Mouse (Mus musculus): ENCODE data around the gene Foxred1. TPM values are rescaled to one million over a fixed set of nuclear protein-coding genes. Genes with fewer than 3 reads are reported as not detected.

The Foxred1 gene
- polyA plus RNA-seq, 1 experiment from 2014 or later = 35.5 TPM

DNA sequence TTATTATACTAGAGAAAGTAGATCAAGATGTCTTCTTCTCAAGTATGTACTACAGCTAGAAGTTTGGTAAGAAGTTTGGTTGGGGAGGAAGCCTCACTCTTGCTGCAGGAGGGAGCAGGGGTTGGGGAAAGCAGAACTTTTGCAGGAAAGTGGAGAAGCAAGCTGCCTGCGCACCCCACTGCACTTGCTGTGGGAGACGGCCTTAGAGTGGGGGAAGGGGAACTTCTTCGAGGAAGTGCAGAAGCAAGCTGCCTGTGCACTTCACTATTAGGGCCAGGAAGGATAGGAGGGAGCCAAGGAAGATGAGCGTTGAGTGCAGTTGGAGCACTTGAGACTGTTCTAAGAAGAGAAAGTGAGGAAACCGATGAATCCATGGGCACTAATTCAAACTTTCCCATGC is 27.5 kb downstream of the Foxred1 start:
- WGBS = 70% methylated on average over 5 of the region's 5 CpGs
- H3K9me3 ChIP-seq (ENCODE audit: control insufficient read depth, low read depth, low read length) = no peaks in the 10 kb centered on the region
- H3K36me3 ChIP-seq (ENCODE audit: control insufficient read depth, insufficient read depth, low read length) = peaks cover 2% of the 10 kb centered on the region; the same call in 1 of the 2 replicates
- H3K9ac ChIP-seq (replicated peaks; ENCODE audit: low read depth, low read length) = no peak overlapping the region
- H3K4me2 ChIP-seq (replicated peaks; ENCODE audit: low read depth, low read length) = no peak overlapping the region
- H3K27me3 ChIP-seq (ENCODE audit: control insufficient read depth, insufficient read depth, low read length) = no peaks in the 10 kb centered on the region
- ATAC-seq (ENCODE audit: insufficient number of reproducible peaks, insufficient read depth, low FRiP score, low read depth) = no peak
- H3K27ac ChIP-seq (ENCODE audit: low read length) = no peak overlapping the region
- H3K4me3 ChIP-seq (ENCODE audit: low read depth, low read length) = no peak overlapping the region
- no peaks in the 10 kb centered on the region for H3K4me1 ChIP-seq (ENCODE audit: control insufficient read depth, insufficient read depth, low read length)

DNA sequence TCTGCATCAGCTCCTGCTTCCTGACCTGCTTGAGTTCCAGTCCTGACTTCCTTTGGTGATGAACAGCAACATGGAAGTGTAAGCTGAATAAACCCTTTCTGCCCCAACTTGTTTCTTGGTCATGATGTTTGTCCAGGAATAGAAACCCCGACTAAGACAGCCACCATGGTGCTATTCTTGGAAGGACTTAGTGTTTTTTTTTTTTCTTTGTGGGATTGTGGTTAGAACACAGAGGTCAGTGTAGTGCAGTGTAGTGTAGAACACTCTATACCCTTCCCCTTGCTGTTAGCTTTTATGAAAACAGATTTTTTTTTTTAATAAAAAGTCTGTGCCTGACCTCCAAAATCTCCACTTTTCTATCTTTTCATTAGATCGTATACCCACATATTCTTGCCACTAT is 28.0 kb downstream of the Foxred1 start:
- H3K9me3 ChIP-seq (ENCODE audit: control insufficient read depth, low read depth, low read length) = no peaks in the 10 kb centered on the region
- H3K4me2 ChIP-seq (replicated peaks; ENCODE audit: low read depth, low read length) = no peak overlapping the region
- H3K27me3 ChIP-seq (ENCODE audit: control insufficient read depth, insufficient read depth, low read length) = no peaks in the 10 kb centered on the region
- WGBS = 85% methylated on average over 2 of the region's 2 CpGs
- H3K9ac ChIP-seq (replicated peaks; ENCODE audit: low read depth, low read length) = no peak overlapping the region
- H3K4me3 ChIP-seq (ENCODE audit: low read depth, low read length) = no peak overlapping the region
- ATAC-seq (ENCODE audit: insufficient number of reproducible peaks, insufficient read depth, low FRiP score, low read depth) = no peak
- no peaks in the 10 kb centered on the region for H3K4me1 ChIP-seq (ENCODE audit: control insufficient read depth, insufficient read depth, low read length)
- no peaks in the 10 kb centered on the region; the same call in 1 of the 2 replicates for H3K36me3 ChIP-seq (ENCODE audit: control insufficient read depth, insufficient read depth, low read length)
- no peak overlapping the region for H3K27ac ChIP-seq (ENCODE audit: low read length)

DNA sequence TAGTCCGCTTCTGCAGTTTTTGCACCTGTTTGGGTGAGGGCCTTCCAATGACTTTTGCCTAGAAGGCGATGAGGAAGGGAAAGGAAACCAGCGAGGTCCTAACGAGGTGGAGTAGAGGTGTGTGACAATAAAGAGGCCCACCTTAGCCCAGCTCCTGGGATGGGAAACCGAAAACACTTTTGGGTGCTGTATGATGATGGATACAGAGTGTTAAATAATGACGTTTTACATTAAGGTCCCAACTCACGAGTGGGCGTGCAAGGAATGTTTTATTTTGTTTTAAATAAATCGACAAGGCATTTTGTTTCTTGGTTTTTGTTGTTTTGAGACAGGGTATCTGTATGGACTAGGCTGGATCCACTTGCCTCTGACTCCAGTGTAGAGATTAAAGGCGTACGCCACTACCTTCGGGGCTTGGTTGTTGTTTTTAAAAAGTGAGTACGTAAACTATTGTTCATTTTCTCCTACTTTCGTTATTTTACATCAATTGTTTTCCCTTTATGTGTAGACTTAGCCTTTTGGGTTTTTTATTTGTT is 34.7 kb downstream of the Foxred1 start:
- no peaks in the 10 kb centered on the region for H3K9me3 ChIP-seq (ENCODE audit: control insufficient read depth, low read depth, low read length)
- no peaks in the 10 kb centered on the region for H3K27me3 ChIP-seq (ENCODE audit: control insufficient read depth, insufficient read depth, low read length)
- peak overlapping the region; percentile 85 for H3K4me2 ChIP-seq (replicated peaks; ENCODE audit: low read depth, low read length)
- H3K36me3 ChIP-seq (ENCODE audit: control insufficient read depth, insufficient read depth, low read length) = no peaks in the 10 kb centered on the region
- 46% methylated on average over 14 of the region's 14 CpGs for WGBS
- no peak overlapping the region for H3K9ac ChIP-seq (replicated peaks; ENCODE audit: low read depth, low read length)
- no peaks in the 10 kb centered on the region; the same call in 1 of the 2 replicates for H3K4me1 ChIP-seq (ENCODE audit: control insufficient read depth, insufficient read depth, low read length)
- no peak overlapping the region for H3K27ac ChIP-seq (ENCODE audit: low read length)
- H3K4me3 ChIP-seq (ENCODE audit: low read depth, low read length) = peak overlapping the region; percentile 53
- no peak for ATAC-seq (ENCODE audit: insufficient number of reproducible peaks, insufficient read depth, low FRiP score, low read depth)

DNA sequence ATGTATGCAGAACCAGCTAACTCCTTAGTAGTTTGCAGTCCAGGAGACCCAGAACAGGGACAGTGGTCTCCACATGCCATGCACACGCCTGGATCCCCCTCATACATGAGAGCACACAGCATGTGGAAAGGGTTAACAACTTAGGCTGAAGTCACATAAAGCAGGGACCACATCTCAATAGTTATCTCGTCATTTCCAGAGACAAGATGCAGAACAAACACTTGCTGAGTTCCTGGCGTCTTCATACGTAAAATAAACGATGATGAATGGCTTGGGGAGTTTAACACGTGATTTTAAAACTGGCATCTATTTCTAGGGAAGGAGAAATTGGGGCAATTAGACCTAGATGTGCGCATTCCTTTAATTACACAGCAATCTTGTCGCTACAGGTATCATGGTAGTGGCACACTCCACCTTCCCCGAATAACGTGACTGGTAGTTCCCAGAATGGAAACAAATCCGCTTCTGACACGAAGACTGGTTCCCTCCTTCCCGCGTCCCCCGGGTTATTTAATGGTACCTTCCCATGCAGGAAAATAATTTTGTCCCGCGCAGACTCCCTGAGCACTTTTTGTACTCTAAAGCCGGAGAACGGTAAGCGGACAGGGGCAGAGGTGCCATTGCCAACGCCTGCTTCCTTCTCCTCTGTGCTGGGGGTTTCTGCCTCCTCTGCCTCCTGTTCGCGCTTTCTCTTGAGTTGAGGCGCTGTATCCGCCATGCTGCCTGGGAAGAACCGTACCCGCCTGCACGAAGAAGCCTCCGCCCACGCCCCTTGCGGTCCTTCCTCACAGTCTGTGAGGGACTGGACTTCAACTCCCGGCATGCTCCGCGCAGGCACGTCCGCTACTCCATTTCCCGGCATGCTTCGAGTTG is 35.4 kb downstream of the Foxred1 start, which contains the start of gene Dcps:
Gene Dcps, minus strand, starts transcription at position 811 of the 873 bp plus-strand sequence.
- ATAC-seq (ENCODE audit: insufficient number of reproducible peaks, insufficient read depth, low FRiP score, low read depth) = peak; percentile 96
- Histone ChIP-seq H3K9me3 (ENCODE audit: control insufficient read depth, low read depth, low read length) (no peaks in the 10 kb centered on the region), H3K27ac (ENCODE audit: low read length) (peak within 1 kb of the TSS; percentile 84), H3K9ac (replicated peaks; ENCODE audit: low read depth, low read length) (peak within 1 kb of the TSS; percentile 45), H3K4me3 (ENCODE audit: low read depth, low read length) (peak within 1 kb of the TSS; percentile 53), H3K27me3 (ENCODE audit: control insufficient read depth, insufficient read depth, low read length) (no peaks in the 10 kb centered on the region), H3K36me3 (ENCODE audit: control insufficient read depth, insufficient read depth, low read length) (peaks cover 5% of the 10 kb centered on the region; the same call in 1 of the 2 replicates), H3K4me2 (replicated peaks; ENCODE audit: low read depth, low read length) (peak within 1 kb of the TSS; percentile 85), H3K4me1 (ENCODE audit: control insufficient read depth, insufficient read depth, low read length) (no peaks in the 10 kb centered on the region; the same call in 1 of the 2 replicates)
- under 1% methylated on average over 38 of the region's 38 CpGs for WGBS

- no peaks in the 10 kb centered on the region for H3K9me3 ChIP-seq (ENCODE audit: control insufficient read depth, low read depth, low read length)
- H3K4me3 ChIP-seq (ENCODE audit: low read depth, low read length) = no peak overlapping the region
- H3K9ac ChIP-seq (replicated peaks; ENCODE audit: low read depth, low read length) = no peak overlapping the region
- H3K4me1 ChIP-seq (ENCODE audit: control insufficient read depth, insufficient read depth, low read length) = no peaks in the 10 kb centered on the region; the same call in 1 of the 2 replicates
- no peak overlapping the region for H3K27ac ChIP-seq (ENCODE audit: low read length)
- no peaks in the 10 kb centered on the region for H3K27me3 ChIP-seq (ENCODE audit: control insufficient read depth, insufficient read depth, low read length)
- peaks cover 9% of the 10 kb centered on the region; the same call in 1 of the 2 replicates for H3K36me3 ChIP-seq (ENCODE audit: control insufficient read depth, insufficient read depth, low read length)
- ATAC-seq (ENCODE audit: insufficient number of reproducible peaks, insufficient read depth, low FRiP score, low read depth) = no peak
- 73% methylated on average over 1 of the region's 1 CpGs for WGBS
- no peak overlapping the region for H3K4me2 ChIP-seq (replicated peaks; ENCODE audit: low read depth, low read length)
Observed at GRCm38 (mm10) chr9:35173331-35173730, 37.5 kb downstream of the Foxred1 start.

- Histone ChIP-seq H3K4me2 (replicated peaks; ENCODE audit: low read depth, low read length) (no peak overlapping the region), H3K4me3 (ENCODE audit: low read depth, low read length) (no peak overlapping the region), H3K9me3 (ENCODE audit: control insufficient read depth, low read depth, low read length) (no peaks in the 10 kb centered on the region), H3K27ac (ENCODE audit: low read length) (no peak overlapping the region), H3K27me3 (ENCODE audit: control insufficient read depth, insufficient read depth, low read length) (no peaks in the 10 kb centered on the region), H3K36me3 (ENCODE audit: control insufficient read depth, insufficient read depth, low read length) (peaks cover 9% of the 10 kb centered on the region; the same call in 1 of the 2 replicates), H3K4me1 (ENCODE audit: control insufficient read depth, insufficient read depth, low read length) (no peaks in the 10 kb centered on the region; the same call in 1 of the 2 replicates), H3K9ac (replicated peaks; ENCODE audit: low read depth, low read length) (no peak overlapping the region)
- ATAC-seq (ENCODE audit: insufficient number of reproducible peaks, insufficient read depth, low FRiP score, low read depth) = no peak
- 90% methylated on average over 7 of the region's 7 CpGs for WGBS
Observed at GRCm38 (mm10) chr9:35170071-35170470, 40.8 kb downstream of the Foxred1 start.

DNA sequence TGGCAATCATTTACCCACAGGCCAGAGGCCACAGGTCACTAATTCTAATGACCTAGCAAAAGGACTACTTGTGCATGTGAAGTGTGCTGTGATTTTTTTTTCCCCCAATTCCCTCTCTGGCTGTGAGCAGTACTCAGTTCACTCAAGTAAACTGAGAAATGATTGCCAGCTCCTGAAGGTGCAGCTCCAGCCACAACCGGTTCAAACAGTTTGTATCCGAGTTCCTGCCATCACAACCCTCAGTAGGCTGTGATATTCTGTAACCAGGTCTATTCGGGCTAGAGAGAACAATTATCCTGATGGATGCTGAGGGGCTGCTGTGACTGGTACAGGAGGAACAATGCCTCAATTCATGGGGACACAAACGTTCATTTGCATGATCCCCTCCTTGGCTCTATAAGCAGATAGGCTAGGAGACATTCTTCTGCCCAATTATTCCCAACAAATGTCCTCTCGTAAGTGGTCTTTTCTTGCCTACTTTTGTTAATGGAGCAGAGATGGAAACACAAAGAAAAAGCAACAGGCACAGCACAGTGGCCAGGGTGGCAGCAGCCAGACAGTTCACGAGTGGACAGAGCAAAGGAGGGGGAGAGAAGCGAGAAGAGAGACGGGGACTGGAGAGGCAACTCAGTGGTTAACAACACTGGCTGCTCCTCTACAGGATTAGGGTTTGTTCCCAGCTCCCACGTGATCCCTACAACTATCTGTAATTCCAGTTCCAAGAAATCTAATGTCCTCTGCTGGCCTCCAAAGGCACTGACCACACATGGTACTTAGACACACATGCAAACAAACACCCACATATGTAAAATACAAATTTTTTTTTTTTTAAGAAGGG is 43.8 kb downstream of the Foxred1 start:
- H3K27ac ChIP-seq (ENCODE audit: low read length) = no peak overlapping the region
- ATAC-seq (ENCODE audit: insufficient number of reproducible peaks, insufficient read depth, low FRiP score, low read depth) = no peak; the same call in 1 of the 2 replicates
- WGBS = 63% methylated on average over 9 of the region's 9 CpGs

More for the DNA sequence above, 43.8 kb downstream of the Foxred1 start:
- Histone ChIP-seq H3K4me3 (ENCODE audit: low read depth, low read length) (no peak overlapping the region), H3K36me3 (ENCODE audit: control insufficient read depth, insufficient read depth, low read length) (peaks cover 9% of the 10 kb centered on the region; the same call in 1 of the 2 replicates), H3K9ac (replicated peaks; ENCODE audit: low read depth, low read length) (no peak overlapping the region), H3K4me1 (ENCODE audit: control insufficient read depth, insufficient read depth, low read length) (no peaks in the 10 kb centered on the region), H3K9me3 (ENCODE audit: control insufficient read depth, low read depth, low read length) (no peaks in the 10 kb centered on the region), H3K4me2 (replicated peaks; ENCODE audit: low read depth, low read length) (no peak overlapping the region), H3K27me3 (ENCODE audit: control insufficient read depth, insufficient read depth, low read length) (no peaks in the 10 kb centered on the region)

Data from stomach, embryonic 14.5 days (tissue).